Mouse (Mus musculus) cerebellum, adult 11 months (tissue): ENCODE measurements around the gene Tbck.

ENCODE experiments used
- DNase-seq: peaks from one replicate; pipeline ENCODE4 v3.0.0; 2022

The Tbck gene

GRCm38 (mm10) chr3:132835118-132835794 lies 151.3 kb downstream of the Tbck start:
- DNase-seq, result no peak

- no peak for DNase-seq
Measured at GRCm38 (mm10) chr3:132837134-132837533, 153.2 kb downstream of the Tbck start.

DNA sequence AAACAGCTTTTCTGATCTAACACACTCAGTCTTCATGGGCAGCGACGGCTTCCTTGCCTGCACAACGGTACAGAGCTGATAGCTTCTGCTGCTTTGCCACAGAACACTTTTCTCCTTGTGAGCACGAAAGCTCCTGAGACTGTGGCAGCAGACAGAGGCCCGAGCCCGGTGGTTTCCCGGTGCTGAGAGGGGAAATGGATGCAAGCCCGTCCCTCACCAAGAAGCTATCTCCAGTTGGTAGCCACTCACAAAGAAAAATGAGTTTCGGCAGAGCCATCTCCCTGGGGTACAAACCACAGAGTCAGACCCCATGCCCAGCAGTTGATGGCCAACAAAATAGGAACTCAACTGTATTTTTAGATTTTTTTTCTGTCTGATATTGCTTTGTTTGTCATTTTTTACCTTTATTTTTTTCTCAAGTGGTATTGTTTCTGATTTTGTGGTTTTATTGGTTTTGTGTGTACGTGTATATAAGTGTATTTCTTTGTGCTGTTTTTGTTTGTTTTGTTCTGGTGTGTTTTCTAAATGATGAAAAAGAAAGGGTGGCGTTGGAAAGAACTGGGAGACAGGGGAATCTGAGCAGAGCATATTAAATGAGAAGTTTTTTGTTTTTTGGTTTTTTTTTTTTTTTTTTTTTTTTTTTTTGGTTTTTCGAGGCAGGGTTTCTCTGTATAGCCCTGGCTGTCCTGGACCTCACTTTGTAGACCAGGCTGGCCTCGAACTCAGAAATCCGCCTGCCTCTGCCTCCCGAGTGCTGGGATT lies 154.9 kb downstream of the Tbck start:
- DNase-seq, result no peak

DNA sequence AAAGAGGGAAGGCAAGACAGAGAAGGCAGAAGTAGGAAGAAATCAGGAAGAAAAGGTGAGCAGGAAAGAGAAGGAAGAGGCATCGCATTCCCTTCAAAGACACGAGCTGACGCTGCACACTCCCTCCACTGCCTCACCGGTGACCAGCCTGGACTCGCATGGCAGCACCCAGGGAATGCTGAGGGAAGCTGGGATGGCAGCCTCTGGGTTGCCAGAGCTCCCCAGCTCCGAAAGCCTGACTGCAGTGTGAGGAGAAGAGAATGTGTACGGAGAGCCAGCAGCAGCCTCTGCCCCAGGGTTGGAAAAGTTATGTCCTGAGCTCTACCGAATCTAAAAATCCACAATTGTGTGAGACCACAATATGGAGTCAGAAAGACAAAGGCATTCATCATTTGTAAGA lies 155.6 kb downstream of the Tbck start:
- DNase-seq, result no peak

DNA sequence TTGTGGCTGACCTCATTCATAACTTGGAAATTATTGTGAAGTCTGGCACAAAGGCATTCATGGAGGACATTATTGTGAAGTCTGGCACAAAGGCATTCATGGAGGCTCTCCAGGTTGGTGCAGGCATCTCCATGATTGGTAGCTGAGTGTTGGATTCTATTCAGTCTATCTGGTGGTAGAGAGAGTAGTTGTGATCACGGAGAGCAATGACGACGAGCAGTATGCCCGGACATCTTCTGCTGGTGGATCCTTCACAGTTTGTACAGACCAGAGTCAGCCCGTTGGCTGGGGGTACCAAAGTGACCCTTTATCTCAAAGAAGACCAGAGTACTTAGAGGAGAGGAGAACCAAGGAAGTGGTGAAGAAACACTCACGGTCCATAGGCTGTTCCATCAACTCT lies 158.7 kb downstream of the Tbck start:
- no peak for DNase-seq

DNA sequence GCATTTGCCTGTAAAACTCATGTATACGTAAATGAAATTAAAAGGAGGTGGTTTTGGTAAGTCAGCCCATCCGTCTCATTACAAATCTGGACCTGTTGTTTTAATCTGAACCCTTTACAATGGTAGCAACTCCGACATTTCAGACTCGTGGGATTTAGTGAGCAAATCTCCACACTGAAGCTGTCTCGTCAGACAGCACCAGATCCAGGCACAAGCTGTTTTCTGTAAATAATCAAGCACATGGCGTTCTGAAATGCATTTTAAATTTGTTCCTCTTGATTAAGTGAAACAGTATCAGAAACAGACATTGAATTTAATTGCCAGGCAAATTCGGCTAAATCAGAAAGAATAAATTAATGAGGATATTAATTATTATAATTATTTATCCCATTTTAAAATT lies 165.7 kb downstream of the Tbck start:
- DNase-seq, result no peak

DNA sequence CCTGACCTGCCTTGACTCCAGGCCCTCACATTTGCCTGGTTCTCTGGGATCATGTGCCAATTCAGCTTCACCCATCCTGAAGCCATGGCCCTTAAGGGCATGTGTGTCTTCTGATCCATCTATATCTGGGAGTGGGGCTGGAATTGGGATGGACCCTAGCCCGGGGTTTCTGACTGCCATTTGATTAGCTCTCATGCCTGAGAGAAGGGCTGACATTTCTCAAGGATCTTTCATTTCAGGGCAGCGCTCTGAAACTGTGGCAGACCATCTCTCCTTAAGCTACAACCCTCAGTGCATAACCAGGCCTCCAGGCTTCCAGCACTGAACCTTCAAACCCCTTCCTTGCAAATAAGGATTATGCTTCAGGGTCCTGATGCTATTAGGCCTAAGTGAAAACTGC lies 166.5 kb downstream of the Tbck start:
- DNase-seq, result no peak

DNA sequence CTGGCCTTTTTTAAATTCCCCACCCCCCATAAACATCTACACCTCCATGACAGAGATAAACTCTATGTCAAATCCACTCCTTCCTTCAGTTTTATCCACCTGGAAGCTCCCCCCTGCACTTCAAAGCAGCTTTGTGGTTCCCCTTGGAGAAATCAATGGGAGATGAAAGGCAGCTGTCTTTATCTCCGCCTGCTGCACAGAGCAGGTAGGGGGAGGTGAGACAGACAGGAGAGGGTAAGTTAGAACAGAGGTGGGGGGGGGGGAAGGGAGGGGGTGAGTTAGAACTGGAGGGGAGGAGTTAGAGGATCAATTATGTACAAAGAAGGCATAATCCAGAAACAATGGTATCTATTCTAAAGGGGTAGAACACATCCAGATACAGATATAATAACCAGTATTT lies 167.5 kb downstream of the Tbck start:
- no peak for DNase-seq

- no peak for DNase-seq
Measured at GRCm38 (mm10) chr3:132851841-132852728, 168.1 kb downstream of the Tbck start.

DNA sequence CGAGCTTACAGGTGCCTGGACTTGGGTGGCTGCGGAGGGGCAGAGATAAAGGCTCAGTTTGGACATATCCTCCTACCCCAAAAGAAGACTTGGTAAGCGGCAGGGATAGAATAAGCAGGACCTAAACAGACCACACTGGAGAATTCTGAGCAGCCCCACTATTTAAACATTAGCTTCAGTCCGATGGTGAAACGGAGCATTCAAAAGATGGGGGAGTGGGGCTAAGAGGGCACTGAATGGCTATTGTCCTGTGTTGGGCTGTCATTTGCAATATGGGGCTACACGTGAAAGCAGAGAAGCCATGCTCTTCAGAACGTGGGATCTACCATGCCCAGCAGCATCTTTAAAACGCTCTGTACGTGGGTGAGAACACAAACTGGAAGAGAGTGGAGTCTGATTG lies 170.3 kb downstream of the Tbck start:
- no peak for DNase-seq

DNA sequence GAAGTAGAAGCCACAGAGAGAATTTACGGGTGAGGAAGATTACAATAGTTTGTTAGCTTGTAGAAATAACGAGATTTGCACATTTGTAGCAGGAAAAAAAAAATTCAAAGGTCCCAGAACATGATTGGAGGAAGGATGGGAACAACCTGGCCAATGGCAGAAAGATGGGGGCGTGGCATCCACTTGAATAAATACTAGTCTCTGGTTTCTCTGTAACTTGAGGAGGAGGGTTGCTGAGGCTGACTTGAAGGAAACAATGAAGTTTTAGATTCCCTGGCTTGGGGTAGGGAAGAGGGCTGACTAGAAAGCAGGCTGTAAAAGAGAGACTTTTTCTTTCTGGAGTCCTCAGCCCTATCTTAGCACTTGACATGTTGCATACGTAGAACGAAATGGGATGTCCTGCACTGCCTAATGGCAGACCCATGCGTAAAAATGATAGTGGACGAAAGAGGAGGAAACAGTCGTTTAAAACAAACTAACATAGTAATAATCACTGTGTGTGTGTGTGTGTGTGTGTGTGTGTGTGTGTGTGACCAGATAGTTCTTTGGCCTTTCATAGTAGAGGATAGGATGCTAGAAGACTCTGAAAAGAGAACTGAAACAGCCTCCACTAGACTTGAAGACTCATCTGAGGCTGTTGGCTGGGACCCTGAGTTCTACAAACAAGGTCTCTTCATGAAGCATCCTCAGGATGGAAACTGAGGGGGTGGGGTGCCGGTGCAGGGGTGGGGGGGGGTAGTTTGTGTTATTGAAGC lies 171.7 kb downstream of the Tbck start:
- DNase-seq, result no peak

- no peak for DNase-seq
Measured at GRCm38 (mm10) chr3:132856651-132857050, 172.7 kb downstream of the Tbck start.

GRCm38 (mm10) chr3:132858849-132859248 lies 174.9 kb downstream of the Tbck start:
- DNase-seq, result no peak

DNA sequence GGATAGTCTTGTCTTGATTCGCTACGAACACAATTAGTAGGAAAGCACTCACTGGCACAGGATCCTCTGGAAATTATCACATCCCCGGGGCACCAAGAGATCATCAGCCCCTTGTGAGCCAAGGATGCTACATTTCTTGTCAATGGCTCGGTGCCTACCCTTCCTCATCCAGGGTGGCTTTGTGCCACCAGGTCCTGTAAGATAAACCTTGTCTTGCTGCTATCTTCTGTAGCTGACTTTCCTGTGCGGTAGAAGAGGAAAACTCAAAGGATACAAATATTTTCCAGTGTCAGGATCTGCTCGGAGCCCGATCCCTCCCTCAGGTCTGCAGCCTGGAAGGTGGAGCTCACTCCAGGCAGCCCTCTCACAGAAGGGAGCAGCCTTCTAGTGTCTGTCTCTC lies 175.6 kb downstream of the Tbck start:
- DNase-seq, result no peak

DNA sequence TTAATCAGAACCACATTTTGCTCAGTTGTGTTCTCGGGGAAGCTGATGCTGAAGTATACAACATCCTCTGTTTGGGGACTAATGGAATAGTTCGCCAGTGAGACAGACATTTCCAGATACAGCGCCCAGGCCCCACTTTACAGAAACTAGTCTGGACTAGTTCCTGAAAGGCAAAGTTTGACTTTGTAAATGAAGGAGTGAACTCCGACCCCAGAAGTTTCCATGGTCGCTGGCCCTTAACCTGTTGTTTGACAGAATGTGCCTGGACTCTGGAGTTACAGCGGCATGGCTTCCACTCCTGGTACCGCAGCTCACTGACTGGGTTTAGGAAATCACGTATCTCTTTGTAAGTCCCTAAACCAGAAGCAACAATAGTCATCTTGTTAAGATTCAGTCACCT lies 176.9 kb downstream of the Tbck start:
- no peak for DNase-seq

DNA sequence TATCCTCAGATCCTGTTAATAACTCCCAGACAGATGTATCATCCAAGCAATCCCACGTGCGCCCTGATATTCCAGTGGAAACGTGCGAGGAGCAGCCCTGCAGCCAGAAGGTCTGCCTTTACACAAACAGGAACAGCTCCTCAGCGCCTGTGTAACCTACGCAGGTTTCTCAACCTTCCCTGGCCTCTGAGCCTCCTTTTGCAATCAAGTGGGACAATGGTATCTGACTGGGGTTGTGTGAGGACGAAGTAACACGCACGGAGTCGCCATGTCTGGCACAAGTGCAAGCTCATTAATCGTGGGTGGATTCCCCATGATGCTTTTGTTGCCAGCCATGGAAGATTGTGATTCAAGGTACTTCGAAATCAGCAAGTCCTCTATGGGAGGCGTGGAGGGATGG lies 179.9 kb downstream of the Tbck start:
- DNase-seq, result no peak

- no peak for DNase-seq
Measured at GRCm38 (mm10) chr3:132864329-132864919, 180.5 kb downstream of the Tbck start.

GRCm38 (mm10) chr3:132864986-132865385 lies 181.0 kb downstream of the Tbck start:
- DNase-seq, result no peak

DNA sequence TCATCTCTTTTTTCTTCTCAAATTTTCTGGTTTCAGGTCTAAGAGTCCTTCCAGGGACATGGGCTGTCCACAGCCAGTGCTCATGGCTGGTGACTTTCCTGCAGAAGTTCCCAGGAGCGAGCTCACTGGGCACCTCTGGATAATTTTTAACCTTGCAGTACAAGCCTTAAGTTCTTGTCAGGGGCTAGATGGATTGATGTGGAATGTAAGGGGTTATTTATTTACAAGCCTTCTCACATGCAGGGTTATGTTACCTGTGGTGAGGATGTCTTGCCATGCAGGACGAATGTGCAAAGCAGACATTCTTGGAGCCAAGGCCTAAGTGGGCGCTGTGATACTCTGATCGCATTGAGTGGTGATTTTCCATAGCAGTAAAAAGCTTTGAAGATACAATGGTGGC lies 181.7 kb downstream of the Tbck start:
- no peak for DNase-seq

DNA sequence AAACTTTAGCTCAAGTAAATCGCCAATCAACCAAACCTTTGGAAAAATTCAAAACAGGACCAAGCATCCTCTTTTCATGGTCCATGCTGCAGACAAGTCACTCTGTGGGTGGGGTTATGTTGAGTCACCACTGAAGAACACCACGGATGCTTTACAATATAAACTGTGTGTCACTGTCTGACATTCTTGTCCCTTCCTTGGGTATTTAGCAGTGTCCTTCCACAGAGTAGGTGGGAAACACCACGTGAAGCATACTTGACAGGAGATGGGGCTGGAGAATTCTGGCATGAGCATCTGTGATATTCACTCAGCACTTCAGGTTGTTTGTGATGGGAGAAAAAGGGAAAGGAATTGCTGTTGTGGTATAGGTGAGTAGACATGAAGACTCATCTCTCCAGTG lies 183.0 kb downstream of the Tbck start:
- DNase-seq, result no peak

GRCm38 (mm10) chr3:132868838-132869237 lies 184.9 kb downstream of the Tbck start:
- DNase-seq, result no peak

GRCm38 (mm10) chr3:132870079-132870478 lies 186.1 kb downstream of the Tbck start:
- DNase-seq, result no peak
